Mouse (Mus musculus): ENCODE data around the gene Ankrd65. TPM values are rescaled to one million over a fixed set of nuclear protein-coding genes. Genes with fewer than 3 reads are reported as not detected.
A peak's percentile ranks its signal among the peaks of the same experiment; 100 is the strongest.

Ankrd65 gene
- polyA plus RNA-seq, 1 experiment = not detected

GRCm38 (mm10) chr4:155823443-155823842 lies 33.2 kb downstream of the Ankrd65 start:
- no peak for TF ChIP-seq CTCF (IDR thresholded peaks at IDR 0.05; ENCODE audit: insufficient read depth, low read depth, low read length)
- TF ChIP-seq POLR2A (IDR thresholded peaks at IDR 0.05; ENCODE audit: insufficient read depth, low read depth, low read length) = no peak
- Histone ChIP-seq H3K27ac (ENCODE audit: insufficient read depth, low read depth, low read length) (no peak overlapping the region), H3K4me1 (ENCODE audit: control insufficient read depth, insufficient read depth, low read length) (0 out of 2 replicates have a peak, but pooled peaks cover 3% of the 10 kb centered on the region), H3K4me3 (ENCODE audit: insufficient read depth, low read depth, low read length) (no peak overlapping the region)
- WGBS = 94% methylated on average over 16 of the region's 16 CpGs

GRCm38 (mm10) chr4:155829866-155830265 lies 39.6 kb downstream of the Ankrd65 start:
- Histone ChIP-seq H3K4me1 (ENCODE audit: control insufficient read depth, insufficient read depth, low read length) (peaks cover 15% of the 10 kb centered on the region), H3K27ac (ENCODE audit: insufficient read depth, low read depth, low read length) (no peak overlapping the region), H3K4me3 (ENCODE audit: insufficient read depth, low read depth, low read length) (no peak overlapping the region)
- 89% methylated on average over 4 of the region's 4 CpGs for WGBS
- TF ChIP-seq CTCF (IDR thresholded peaks at IDR 0.05; ENCODE audit: insufficient read depth, low read depth, low read length) (no peak), POLR2A (IDR thresholded peaks at IDR 0.05; ENCODE audit: insufficient read depth, low read depth, low read length) (no peak)

GRCm38 (mm10) chr4:155830596-155830995 lies 40.4 kb downstream of the Ankrd65 start:
- H3K27ac ChIP-seq (ENCODE audit: insufficient read depth, low read depth, low read length) = no peak overlapping the region

GRCm38 (mm10) chr4:155831205-155831766 lies 41.0 kb downstream of the Ankrd65 start, which contains the start of gene Aurkaip1:
Aurkaip1 (plus strand) TSS chr4:155831272.
- H3K4me1 ChIP-seq (ENCODE audit: control insufficient read depth, insufficient read depth, low read length) = peaks cover 15% of the 10 kb centered on the region
- under 1% methylated on average over 49 of the region's 49 CpGs for WGBS
- H3K27ac ChIP-seq (ENCODE audit: insufficient read depth, low read depth, low read length) = peak within 1 kb of the TSS; percentile 65; the same call in 1 of the 2 replicates
- TF ChIP-seq POLR2A (IDR thresholded peaks at IDR 0.05; ENCODE audit: insufficient read depth, low read depth, low read length) = peak; percentile 12
- peak; percentile 41; the same call in 1 of the 2 replicates for TF ChIP-seq CTCF (IDR thresholded peaks at IDR 0.05; ENCODE audit: insufficient read depth, low read depth, low read length)
- H3K4me3 ChIP-seq (ENCODE audit: insufficient read depth, low read depth, low read length) = peak within 1 kb of the TSS; percentile 70

More at GRCm38 (mm10) chr4:155830596-155830995, 40.4 kb downstream of the Ankrd65 start:
- peaks cover 15% of the 10 kb centered on the region for H3K4me1 ChIP-seq (ENCODE audit: control insufficient read depth, insufficient read depth, low read length)
- H3K4me3 ChIP-seq (ENCODE audit: insufficient read depth, low read depth, low read length) = no peak overlapping the region; the same call in 1 of the 2 replicates
- TF ChIP-seq POLR2A (IDR thresholded peaks at IDR 0.05; ENCODE audit: insufficient read depth, low read depth, low read length) = no peak
- no peak for TF ChIP-seq CTCF (IDR thresholded peaks at IDR 0.05; ENCODE audit: insufficient read depth, low read depth, low read length)
- WGBS = 52% methylated on average over 8 of the region's 8 CpGs

- peak overlapping the region; percentile 65; the same call in 1 of the 2 replicates for H3K27ac ChIP-seq (ENCODE audit: insufficient read depth, low read depth, low read length)
- 1% methylated on average over 25 of the region's 25 CpGs for WGBS
- peak overlapping the region; percentile 70 for H3K4me3 ChIP-seq (ENCODE audit: insufficient read depth, low read depth, low read length)
- no peak for TF ChIP-seq CTCF (IDR thresholded peaks at IDR 0.05; ENCODE audit: insufficient read depth, low read depth, low read length)
- no peak for TF ChIP-seq POLR2A (IDR thresholded peaks at IDR 0.05; ENCODE audit: insufficient read depth, low read depth, low read length)
- peaks cover 15% of the 10 kb centered on the region for H3K4me1 ChIP-seq (ENCODE audit: control insufficient read depth, insufficient read depth, low read length)
These were observed 41.6 kb downstream of the Ankrd65 start for GRCm38 (mm10) chr4:155831831-155832230.

- Histone ChIP-seq H3K4me3 (ENCODE audit: insufficient read depth, low read depth, low read length) (peak overlapping the region; percentile 70), H3K4me1 (ENCODE audit: control insufficient read depth, insufficient read depth, low read length) (peaks cover 15% of the 10 kb centered on the region), H3K27ac (ENCODE audit: insufficient read depth, low read depth, low read length) (no peak overlapping the region)
- no peak for TF ChIP-seq POLR2A (IDR thresholded peaks at IDR 0.05; ENCODE audit: insufficient read depth, low read depth, low read length)
- TF ChIP-seq CTCF (IDR thresholded peaks at IDR 0.05; ENCODE audit: insufficient read depth, low read depth, low read length) = no peak
- 49% methylated on average over 10 of the region's 10 CpGs for WGBS
These were observed 42.1 kb downstream of the Ankrd65 start for GRCm38 (mm10) chr4:155832321-155832720.

GRCm38 (mm10) chr4:155833234-155833633 lies 43.0 kb downstream of the Ankrd65 start:
- Histone ChIP-seq H3K4me3 (ENCODE audit: insufficient read depth, low read depth, low read length) (no peak overlapping the region), H3K4me1 (ENCODE audit: control insufficient read depth, insufficient read depth, low read length) (peaks cover 20% of the 10 kb centered on the region), H3K27ac (ENCODE audit: insufficient read depth, low read depth, low read length) (no peak overlapping the region)
- TF ChIP-seq POLR2A (IDR thresholded peaks at IDR 0.05; ENCODE audit: insufficient read depth, low read depth, low read length) = no peak
- no peak for TF ChIP-seq CTCF (IDR thresholded peaks at IDR 0.05; ENCODE audit: insufficient read depth, low read depth, low read length)
- WGBS = 78% methylated on average over 4 of the region's 4 CpGs

GRCm38 (mm10) chr4:155833836-155834235 lies 43.6 kb downstream of the Ankrd65 start:
- peaks cover 24% of the 10 kb centered on the region for H3K4me1 ChIP-seq (ENCODE audit: control insufficient read depth, insufficient read depth, low read length)
- no peak overlapping the region for H3K4me3 ChIP-seq (ENCODE audit: insufficient read depth, low read depth, low read length)
- TF ChIP-seq POLR2A (IDR thresholded peaks at IDR 0.05; ENCODE audit: insufficient read depth, low read depth, low read length) (no peak), CTCF (IDR thresholded peaks at IDR 0.05; ENCODE audit: insufficient read depth, low read depth, low read length) (0 out of 2 replicates have a peak, but pooled peaks have one; percentile 8)
- peak overlapping the region; percentile 29 for H3K27ac ChIP-seq (ENCODE audit: insufficient read depth, low read depth, low read length)
- WGBS = 17% methylated on average over 2 of the region's 2 CpGs

GRCm38 (mm10) chr4:155837404-155838010 lies 47.3 kb downstream of the Ankrd65 start:
- 52% methylated on average over 11 of the region's 11 CpGs for WGBS
- Histone ChIP-seq H3K4me1 (ENCODE audit: control insufficient read depth, insufficient read depth, low read length) (peaks cover 44% of the 10 kb centered on the region), H3K4me3 (ENCODE audit: insufficient read depth, low read depth, low read length) (no peak overlapping the region), H3K27ac (ENCODE audit: insufficient read depth, low read depth, low read length) (no peak overlapping the region)
- TF ChIP-seq CTCF (IDR thresholded peaks at IDR 0.05; ENCODE audit: insufficient read depth, low read depth, low read length) (no peak), POLR2A (IDR thresholded peaks at IDR 0.05; ENCODE audit: insufficient read depth, low read depth, low read length) (no peak)

All from olfactory bulb, adult 2 months (tissue).